Mouse (Mus musculus): ENCODE data around the gene Hist1h2be. TPM values are rescaled to one million over a fixed set of nuclear protein-coding genes. Genes with fewer than 3 reads are reported as not detected.
"Not testable (repeated sequence)": the region's sequence is repeated elsewhere in the genome, so short reads cannot be mapped to it uniquely, and the experiment has no call there.

Gene Hist1h2be
- 1.8 and 1.9 TPM in 2 replicates for polyA plus RNA-seq (2015; fragmentation: Nextera tagmentation; extraction: Ambion mirVana)

DNA sequence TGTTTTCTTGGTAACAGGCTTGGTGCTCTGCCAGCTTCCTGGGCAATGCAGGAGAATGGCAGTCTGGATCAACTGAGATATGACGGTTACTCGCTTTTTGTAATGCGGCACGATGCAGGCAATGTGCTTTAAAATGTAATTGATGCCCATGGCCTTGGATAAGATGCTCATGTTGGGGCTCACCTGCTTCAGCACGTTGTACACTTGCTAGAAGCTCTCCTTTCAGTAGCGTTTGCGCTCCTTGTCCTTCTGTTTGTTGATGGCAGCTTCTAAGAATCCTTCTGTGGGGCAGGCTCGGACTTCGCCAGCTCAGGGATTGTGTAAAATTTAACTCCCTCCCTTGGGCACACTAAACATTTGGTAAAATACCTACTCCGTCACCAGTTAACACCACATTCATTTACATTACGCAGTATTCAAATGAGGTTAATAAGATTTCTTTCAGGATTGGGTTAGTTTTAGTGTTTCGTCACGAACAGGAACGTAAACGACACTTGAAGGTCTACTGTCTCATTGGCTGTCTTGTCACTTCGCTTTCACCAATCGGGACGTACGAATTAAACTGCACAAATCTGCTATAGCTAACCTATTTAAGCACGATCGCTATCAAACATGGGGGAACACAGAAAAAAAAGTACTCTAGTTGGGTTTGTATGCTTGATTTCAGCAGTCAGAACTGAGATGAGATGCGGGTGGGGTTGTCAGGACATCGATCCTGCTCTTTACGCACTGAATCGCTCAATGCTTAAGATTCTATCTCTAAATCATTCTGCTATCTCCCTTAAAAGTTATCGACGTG lies at the start of gene Hist1h2be:
TSS of gene Hist1h2be (minus strand) at position 392 of the 799 bp plus-strand sequence.
- peak within 1 kb of the TSS; percentile 98 for H3K27ac ChIP-seq (replicated peaks)
- H3K4me3 ChIP-seq (replicated peaks), result peak within 1 kb of the TSS; percentile 64
- no peaks in the 10 kb centered on the region for H3K9me3 ChIP-seq (replicated peaks)
- peak within 1 kb of the TSS; percentile 87 for H3K9ac ChIP-seq
- H3K4me1 ChIP-seq (replicated peaks), result peaks cover 11% of the 10 kb centered on the region
- WGBS (ENCODE audit: insufficient replicate concordance), result under 1% methylated on average over 27 of the region's 27 CpGs
- peaks cover 12% of the 10 kb centered on the region for H3K27me3 ChIP-seq
- ATAC-seq (ENCODE audit: insufficient read depth), result peak; percentile 68
- H3K4me2 ChIP-seq, result peak within 1 kb of the TSS; percentile 79
- H3K36me3 ChIP-seq (replicated peaks), result no peaks in the 10 kb centered on the region

DNA sequence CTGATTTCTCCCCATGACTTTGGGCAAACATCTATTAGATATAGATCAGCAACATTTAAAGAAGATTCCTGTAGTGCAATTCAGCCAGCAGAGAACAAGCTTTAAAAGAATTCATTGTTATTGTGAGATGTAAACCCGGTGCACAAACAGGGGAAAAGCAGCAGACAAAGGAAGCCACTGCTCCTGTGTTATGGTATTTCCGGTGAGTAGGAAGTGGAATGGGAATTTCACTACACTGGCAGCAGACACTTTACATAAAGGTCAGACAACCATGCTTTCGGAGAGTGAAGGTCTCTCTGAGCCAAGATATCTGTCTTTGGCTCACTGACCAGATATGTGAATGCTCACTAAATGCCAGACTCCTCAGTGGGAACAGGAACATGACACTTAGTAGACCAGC lies 41.6 kb upstream of the Hist1h2be start:
- 0 out of 2 replicates have a peak, but pooled peaks cover 6% of the 10 kb centered on the region for H3K27me3 ChIP-seq
- no peak overlapping the region for H3K9ac ChIP-seq
- 46% methylated on average over 3 of the region's 3 CpGs for WGBS (ENCODE audit: insufficient replicate concordance)
- ATAC-seq (ENCODE audit: insufficient read depth), result no peak
- H3K4me2 ChIP-seq, result no peak overlapping the region
- H3K27ac ChIP-seq (replicated peaks), result no peak overlapping the region
- H3K4me3 ChIP-seq (replicated peaks), result no peak overlapping the region
- no peaks in the 10 kb centered on the region for H3K4me1 ChIP-seq (replicated peaks)
- no peaks in the 10 kb centered on the region for H3K36me3 ChIP-seq (replicated peaks)
- H3K9me3 ChIP-seq (replicated peaks), result no peaks in the 10 kb centered on the region

DNA sequence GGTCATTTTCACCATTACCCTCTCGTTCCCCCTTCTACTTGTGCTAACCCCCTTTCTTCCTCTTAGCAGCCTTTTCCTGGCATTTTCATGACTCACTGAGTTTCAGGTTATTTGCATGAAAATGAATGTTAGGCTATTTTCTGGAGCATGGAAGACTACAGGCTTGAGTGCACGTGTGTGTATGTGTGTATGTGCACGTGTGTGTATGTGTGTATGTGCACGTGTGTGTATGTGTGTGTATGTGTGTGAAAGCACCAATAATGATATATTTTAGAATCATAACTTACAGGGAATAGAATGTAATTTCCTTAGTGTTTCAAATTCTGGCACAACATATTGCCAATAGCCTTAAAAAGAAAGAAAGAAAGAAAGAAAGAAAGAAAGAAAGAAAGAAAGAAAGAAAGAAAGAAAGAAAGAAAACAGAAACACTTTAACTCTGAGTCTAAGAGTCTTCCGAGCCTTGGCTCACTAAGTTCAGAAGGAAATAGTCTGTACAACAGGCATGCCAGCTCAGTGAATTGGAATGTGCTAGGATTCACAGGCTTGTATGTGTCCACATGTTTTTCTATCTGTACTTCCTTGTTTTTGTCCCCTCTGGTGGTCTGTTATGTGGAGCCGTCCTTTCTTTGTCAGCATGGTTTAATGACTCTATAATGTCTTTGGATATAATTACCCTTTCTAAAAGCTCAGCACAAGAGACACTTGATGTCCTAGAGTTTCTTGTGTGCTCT lies 38.9 kb upstream of the Hist1h2be start:
- Histone ChIP-seq H3K27ac (replicated peaks) (no peak overlapping the region), H3K36me3 (replicated peaks) (no peaks in the 10 kb centered on the region), H3K4me3 (replicated peaks) (no peak overlapping the region), H3K27me3 (0 out of 2 replicates have a peak, but pooled peaks cover 6% of the 10 kb centered on the region), H3K9me3 (replicated peaks) (no peaks in the 10 kb centered on the region), H3K4me2 (no peak overlapping the region), H3K4me1 (replicated peaks) (no peaks in the 10 kb centered on the region), H3K9ac (no peak overlapping the region)
- no peak for ATAC-seq (ENCODE audit: insufficient read depth)
- 48% methylated on average over 6 of the region's 6 CpGs for WGBS (ENCODE audit: insufficient replicate concordance)

DNA sequence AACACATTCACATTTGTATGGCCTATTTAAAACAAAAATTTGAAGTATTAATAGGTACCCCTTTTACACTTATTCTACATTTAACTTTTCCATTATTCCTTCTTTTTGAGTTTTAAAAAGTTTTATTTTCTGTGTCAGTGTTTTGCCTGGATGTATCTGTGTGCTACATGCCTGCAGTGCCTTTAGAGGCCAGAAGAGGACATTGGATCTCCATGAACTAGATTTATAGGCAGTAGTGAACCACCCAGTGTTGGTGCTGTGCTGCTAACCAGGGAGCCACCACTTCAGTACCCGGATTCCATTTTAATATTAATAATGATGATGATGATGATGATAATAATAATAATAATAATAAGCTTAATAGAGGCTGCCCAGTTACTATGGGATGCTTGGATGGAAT lies 9.7 kb upstream of the Hist1h2be start:
- no peaks in the 10 kb centered on the region for H3K36me3 ChIP-seq (replicated peaks)
- H3K27ac ChIP-seq (replicated peaks), result no peak overlapping the region
- no peak overlapping the region for H3K4me3 ChIP-seq (replicated peaks)
- H3K4me1 ChIP-seq (replicated peaks), result no peaks in the 10 kb centered on the region
- H3K4me2 ChIP-seq, result no peak overlapping the region
- H3K9me3 ChIP-seq (replicated peaks), result no peaks in the 10 kb centered on the region
- H3K9ac ChIP-seq, result no peak overlapping the region
- H3K27me3 ChIP-seq, result peaks cover 21% of the 10 kb centered on the region
- WGBS (ENCODE audit: insufficient replicate concordance), result 14% methylated on average over 1 of the region's 1 CpGs
- ATAC-seq (ENCODE audit: insufficient read depth), result no peak

DNA sequence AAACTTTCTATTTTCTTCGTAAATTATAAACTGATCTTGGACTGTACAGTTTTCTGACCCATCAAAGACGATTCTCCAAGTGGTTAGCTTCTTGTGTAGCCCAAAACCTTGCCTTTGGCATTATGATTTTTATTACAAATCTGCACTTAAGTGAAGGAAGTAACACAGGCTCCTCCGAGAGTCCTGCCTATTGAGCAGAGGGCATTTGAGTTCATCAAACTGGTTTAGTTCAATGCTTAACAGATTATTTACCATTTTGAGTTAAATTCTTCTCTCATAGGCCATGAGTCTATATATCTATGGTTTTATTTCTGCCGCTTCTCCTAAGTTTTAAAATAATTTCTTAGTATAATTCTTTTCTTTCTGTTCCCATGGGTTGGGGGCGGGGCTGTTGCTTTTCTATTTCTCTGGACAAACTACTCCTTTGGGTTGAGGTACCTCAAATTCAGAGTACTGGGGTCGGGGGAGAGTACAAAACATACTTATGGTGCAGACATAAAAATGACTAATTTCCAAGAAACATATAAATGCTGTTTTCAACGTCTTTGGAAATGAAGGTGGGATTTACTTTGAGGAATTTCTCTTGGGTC lies 2.0 kb upstream of the Hist1h2be start:
- H3K27ac ChIP-seq (replicated peaks), result peak overlapping the region; percentile 98
- H3K4me1 ChIP-seq (replicated peaks), result peaks cover 11% of the 10 kb centered on the region
- H3K27me3 ChIP-seq, result peaks cover 19% of the 10 kb centered on the region
- no peaks in the 10 kb centered on the region for H3K9me3 ChIP-seq (replicated peaks)
- H3K9ac ChIP-seq, result peak overlapping the region; percentile 12; the same call in 1 of the 2 replicates
- peak overlapping the region; percentile 79 for H3K4me2 ChIP-seq
- H3K4me3 ChIP-seq (replicated peaks), result peak overlapping the region; percentile 64
- ATAC-seq (ENCODE audit: insufficient read depth), result no peak
- H3K36me3 ChIP-seq (replicated peaks), result no peaks in the 10 kb centered on the region
- WGBS (ENCODE audit: insufficient replicate concordance), result 21% methylated on average over 7 of the region's 7 CpGs

DNA sequence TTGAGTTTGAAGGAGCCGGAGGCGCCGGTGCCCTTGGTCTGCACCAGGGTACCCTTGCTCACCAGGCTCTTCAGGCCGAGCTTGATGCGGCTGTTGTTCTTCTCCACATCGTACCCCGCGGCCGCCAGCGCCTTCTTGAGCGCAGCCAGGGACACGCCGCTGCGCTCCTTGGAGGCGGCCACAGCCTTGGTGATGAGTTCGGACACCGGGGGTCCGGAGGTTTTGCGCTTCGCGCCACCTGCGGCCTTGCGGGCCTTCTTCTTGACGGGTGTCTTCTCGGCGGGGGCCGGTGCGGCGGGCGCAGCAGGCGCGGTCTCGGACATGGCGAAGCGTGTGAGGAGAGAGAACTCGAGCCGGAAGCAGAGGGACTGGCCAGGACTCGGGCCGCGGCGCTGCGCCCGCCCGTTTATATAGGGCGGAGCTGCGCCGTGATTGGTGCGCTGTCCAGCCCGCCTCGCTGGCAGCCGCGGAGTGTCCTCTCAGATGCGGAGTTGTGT lies 1.3 kb upstream of the Hist1h2be start, which contains the start of gene Hist1h1e:
TSS of gene Hist1h1e (minus strand) at position 384 of the 497 bp plus-strand sequence.
- Histone ChIP-seq H3K4me3 (replicated peaks) (peak within 1 kb of the TSS; percentile 64), H3K27ac (replicated peaks) (peak within 1 kb of the TSS; percentile 98), H3K9ac (peak within 1 kb of the TSS; percentile 87), H3K27me3 (peaks cover 15% of the 10 kb centered on the region), H3K4me2 (peak within 1 kb of the TSS; percentile 79), H3K4me1 (replicated peaks) (peaks cover 11% of the 10 kb centered on the region)
- H3K36me3 ChIP-seq (replicated peaks); H3K9me3 ChIP-seq (replicated peaks): not testable (repeated sequence)
- under 1% methylated on average over 53 of the region's 53 CpGs for WGBS (ENCODE audit: insufficient replicate concordance)
- peak; percentile 78 for ATAC-seq (ENCODE audit: insufficient read depth)

DNA sequence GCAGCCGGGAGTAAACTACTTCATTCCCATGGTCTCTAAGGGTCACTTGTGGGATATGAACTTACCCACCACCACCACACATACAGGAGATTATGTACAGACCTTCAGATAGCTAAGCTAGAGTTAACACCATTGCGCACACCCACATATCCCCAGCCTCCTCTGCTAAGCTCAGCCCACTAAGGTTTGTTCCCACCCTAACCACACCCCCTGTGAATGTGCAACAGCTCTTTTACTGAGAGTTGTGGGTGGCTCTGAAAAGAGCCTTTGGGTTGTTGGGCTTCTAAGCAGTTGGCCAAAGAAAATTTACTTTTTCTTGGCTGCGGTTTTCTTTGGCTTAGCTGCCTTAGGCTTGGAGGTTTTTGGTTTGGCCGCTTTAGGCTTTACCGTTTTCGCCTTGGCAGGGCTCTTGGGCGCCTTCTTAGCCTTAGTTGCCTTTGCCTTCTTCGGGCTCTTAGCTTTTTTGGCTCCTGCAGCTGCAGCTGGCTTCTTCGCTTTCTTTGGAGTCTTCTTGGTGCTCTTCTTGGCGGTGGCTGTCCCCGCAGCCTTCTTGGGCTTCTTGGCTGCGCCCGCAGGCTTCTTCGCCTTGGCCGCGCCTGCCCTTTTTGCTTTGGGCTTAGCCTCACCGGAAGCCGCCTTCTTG lies 729 bp upstream of the Hist1h2be start:
- Histone ChIP-seq H3K9ac (peak overlapping the region; percentile 87), H3K4me2 (peak overlapping the region; percentile 79), H3K4me3 (replicated peaks) (peak overlapping the region; percentile 64), H3K9me3 (replicated peaks) (no peaks in the 10 kb centered on the region), H3K27me3 (peaks cover 14% of the 10 kb centered on the region), H3K27ac (replicated peaks) (peak overlapping the region; percentile 98), H3K4me1 (replicated peaks) (peaks cover 11% of the 10 kb centered on the region), H3K36me3 (replicated peaks) (no peaks in the 10 kb centered on the region)
- WGBS (ENCODE audit: insufficient replicate concordance), result under 1% methylated on average over 18 of the region's 18 CpGs
- ATAC-seq (ENCODE audit: insufficient read depth), result peak; percentile 79

DNA sequence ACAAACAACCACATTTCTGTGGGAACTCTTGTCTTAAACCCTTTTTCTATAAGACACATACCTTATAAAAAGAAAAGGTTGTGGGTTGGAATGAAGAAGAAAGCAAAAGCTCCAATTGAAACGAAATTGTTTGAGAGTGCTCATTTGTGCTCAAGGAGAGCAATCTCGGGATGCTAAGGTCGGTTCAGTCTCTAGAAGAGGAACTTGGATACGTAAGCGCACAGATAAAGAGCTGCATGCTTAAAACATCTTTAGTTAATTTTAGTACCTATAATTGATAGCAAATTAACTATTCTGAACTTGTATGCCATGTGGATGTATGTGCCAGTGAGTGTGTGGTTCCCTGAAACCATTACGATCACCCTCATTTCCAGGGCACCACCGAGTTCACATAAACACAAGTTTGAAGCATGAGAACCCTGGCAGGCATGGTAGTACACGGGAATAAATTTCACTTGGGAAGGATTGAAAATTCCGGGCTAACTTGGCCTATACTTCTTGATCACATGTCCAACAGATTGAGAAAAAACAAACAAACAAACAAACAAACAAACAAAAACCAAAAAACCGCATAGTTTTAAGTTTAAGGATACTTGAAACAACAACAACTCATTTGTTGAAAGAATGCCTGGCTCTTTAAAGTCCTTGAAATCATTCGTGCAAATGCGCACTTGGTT lies 730 bp downstream of the Hist1h2be start:
- 20% methylated on average over 12 of the region's 12 CpGs for WGBS (ENCODE audit: insufficient replicate concordance)
- Histone ChIP-seq H3K27me3 (peaks cover 7% of the 10 kb centered on the region), H3K4me1 (replicated peaks) (peaks cover 11% of the 10 kb centered on the region), H3K27ac (replicated peaks) (peak overlapping the region; percentile 98), H3K4me3 (replicated peaks) (peak overlapping the region; percentile 64), H3K36me3 (replicated peaks) (no peaks in the 10 kb centered on the region), H3K9me3 (replicated peaks) (no peaks in the 10 kb centered on the region), H3K4me2 (peak overlapping the region; percentile 79), H3K9ac (peak overlapping the region; percentile 87)
- no peak for ATAC-seq (ENCODE audit: insufficient read depth)

DNA sequence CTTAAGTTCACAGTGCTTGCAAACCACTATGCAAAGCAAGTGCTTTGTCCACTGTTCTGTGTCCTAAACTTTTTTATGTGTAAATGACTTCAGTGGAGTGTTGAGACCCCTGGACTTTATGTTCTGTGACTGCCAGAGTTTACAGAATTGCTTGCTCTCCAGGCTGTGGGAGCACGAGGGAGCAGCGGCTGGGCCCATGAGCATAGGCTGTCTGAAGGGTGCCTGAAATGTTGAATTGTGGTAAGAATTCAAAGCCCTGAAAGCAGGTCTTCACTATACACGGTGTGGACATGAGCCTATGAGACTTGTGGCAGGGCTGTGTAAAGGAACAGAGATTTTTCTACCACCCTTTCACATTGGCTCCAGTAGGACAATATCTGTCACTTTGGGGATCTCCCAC lies 9.3 kb downstream of the Hist1h2be start:
- no peak for ATAC-seq (ENCODE audit: insufficient read depth)
- no peak overlapping the region for H3K4me3 ChIP-seq (replicated peaks)
- H3K9me3 ChIP-seq (replicated peaks), result no peaks in the 10 kb centered on the region
- H3K9ac ChIP-seq, result no peak overlapping the region
- whole genome bisulfite sequencing (ENCODE audit: insufficient replicate concordance), result 88% methylated on average over 3 of the region's 3 CpGs
- peaks cover 24% of the 10 kb centered on the region for H3K4me1 ChIP-seq (replicated peaks)
- H3K27me3 ChIP-seq, result no peaks in the 10 kb centered on the region
- H3K27ac ChIP-seq (replicated peaks), result no peak overlapping the region
- H3K36me3 ChIP-seq (replicated peaks), result peaks cover 11% of the 10 kb centered on the region
- no peak overlapping the region for H3K4me2 ChIP-seq

DNA sequence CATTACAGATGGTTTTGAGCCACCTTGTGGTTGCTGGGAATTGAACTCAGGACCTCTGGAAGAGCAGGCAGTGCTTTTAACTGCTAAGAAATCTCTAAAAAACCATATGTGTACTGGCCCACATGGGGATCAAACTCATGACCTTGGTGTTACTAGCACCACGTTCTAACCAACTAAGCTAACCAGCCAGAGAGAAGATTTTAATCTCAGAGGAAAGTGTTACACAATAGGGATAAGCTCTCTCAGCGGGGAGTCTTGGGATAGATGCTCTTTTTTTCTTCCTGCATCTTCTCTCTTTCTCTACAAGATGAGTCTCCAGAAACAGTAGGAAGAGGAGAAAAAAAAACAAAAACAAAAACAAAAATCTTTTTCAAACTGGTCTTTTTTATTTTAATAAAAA lies 10.5 kb downstream of the Hist1h2be start:
- H3K27me3 ChIP-seq, result no peaks in the 10 kb centered on the region
- H3K4me2 ChIP-seq, result no peak overlapping the region
- ATAC-seq (ENCODE audit: insufficient read depth), result no peak
- no peaks in the 10 kb centered on the region for H3K9me3 ChIP-seq (replicated peaks)
- peaks cover 11% of the 10 kb centered on the region for H3K36me3 ChIP-seq (replicated peaks)
- H3K9ac ChIP-seq, result no peak overlapping the region
- 44% methylated on average over 2 of the region's 2 CpGs for WGBS (ENCODE audit: insufficient replicate concordance)
- H3K4me3 ChIP-seq (replicated peaks), result no peak overlapping the region
- H3K27ac ChIP-seq (replicated peaks), result 0 out of 2 replicates have a peak overlapping the region, but pooled peaks have one; percentile 94
- H3K4me1 ChIP-seq (replicated peaks), result peaks cover 25% of the 10 kb centered on the region
